ENCODE assay signal across 7 mouse cellular contexts in genomic region chr6:126167731-126168130, GRCm38 (mm10). TPM values are rescaled to one million over a fixed set of nuclear protein-coding genes. Genes with fewer than 3 reads are reported as not detected.
DNase-seq lines count a peak whose midpoint lies in the region; ATAC-seq and TF ChIP-seq lines count a peak whose summit lies in the region.

No protein-coding gene starts in this region.

- 24% methylated on average over 3 of the region's 3 CpGs for WGBS in kidney, adult 2 months
- WGBS in kidney, embryonic 14.5 days, result 18% methylated on average over 3 of the region's 3 CpGs
- WGBS in stomach, postnatal 0 days, result 19% methylated on average over 3 of the region's 3 CpGs

- H3K4me3 ChIP-seq in kidney, adult 2 months (ENCODE audit: insufficient read depth, low read depth, low read length), result no peak overlapping the region
- H3K4me3 ChIP-seq in kidney, embryonic 14.5 days (ENCODE audit: low read length), result no peak overlapping the region
- H3K4me3 ChIP-seq in stomach, postnatal 0 days (ENCODE audit: low read depth, low read length), result no peak overlapping the region

- no peak for TF ChIP-seq EP300 in stomach, postnatal 0 days (optimal IDR thresholded peaks at IDR 0.05)

- H3K4me1 ChIP-seq in kidney, adult 2 months (ENCODE audit: control insufficient read depth, insufficient read depth, low read length), result no peaks in the 10 kb centered on the region
- peaks cover 9% of the 10 kb centered on the region; the same call in 1 of the 2 replicates for H3K4me1 ChIP-seq in kidney, embryonic 14.5 days (ENCODE audit: control insufficient read depth, insufficient read depth, low read length)
- H3K4me1 ChIP-seq in stomach, postnatal 0 days (replicated peaks; ENCODE audit: control insufficient read depth, insufficient read depth), result no peaks in the 10 kb centered on the region

- no peaks in the 10 kb centered on the region for H3K27me3 ChIP-seq in kidney, adult 2 months (replicated peaks; ENCODE audit: control insufficient read depth, insufficient read depth, low read length)
- no peaks in the 10 kb centered on the region for H3K27me3 ChIP-seq in kidney, embryonic 14.5 days (ENCODE audit: control insufficient read depth, insufficient read depth, low read length)
- no peaks in the 10 kb centered on the region for H3K27me3 ChIP-seq in stomach, postnatal 0 days (ENCODE audit: control insufficient read depth, insufficient read depth, low read length)

- TF ChIP-seq POLR2A in kidney, adult 2 months (IDR thresholded peaks at IDR 0.05; ENCODE audit: low read depth, low read length), result no peak

- H3K27ac ChIP-seq in kidney, adult 2 months (ENCODE audit: insufficient read depth, low read depth, low read length), result no peak overlapping the region
- no peak overlapping the region for H3K27ac ChIP-seq in kidney, embryonic 14.5 days (ENCODE audit: low read depth, low read length)
- no peak overlapping the region for H3K27ac ChIP-seq in stomach, postnatal 0 days (replicated peaks)

- H3K36me3 ChIP-seq in kidney, adult 2 months (ENCODE audit: control insufficient read depth, insufficient read depth, low read length), result no peaks in the 10 kb centered on the region
- H3K36me3 ChIP-seq in kidney, embryonic 14.5 days (ENCODE audit: control insufficient read depth, insufficient read depth, low read length), result no peaks in the 10 kb centered on the region
- H3K36me3 ChIP-seq in stomach, postnatal 0 days (ENCODE audit: control insufficient read depth, insufficient read depth, low read length), result no peaks in the 10 kb centered on the region

- TF ChIP-seq CTCF in kidney, adult 2 months (conservative IDR thresholded peaks at IDR 0.05; ENCODE audit: insufficient read depth, insufficient read length, low read depth, low read length), result no peak
- TF ChIP-seq CTCF in stomach, postnatal 0 days (IDR thresholded peaks at IDR 0.05; ENCODE audit: low read depth), result peak; percentile 84

- H3K9me3 ChIP-seq in kidney, embryonic 14.5 days (ENCODE audit: control insufficient read depth, low read length), result no peaks in the 10 kb centered on the region
- H3K9me3 ChIP-seq in stomach, postnatal 0 days (ENCODE audit: control insufficient read depth, low read length), result no peaks in the 10 kb centered on the region

- no peak for ATAC-seq in kidney, embryonic 14.5 days (ENCODE audit: low FRiP score, low TSS enrichment)
- no peak for ATAC-seq in stomach, postnatal 0 days (ENCODE audit: low FRiP score, low TSS enrichment)

- H3K9ac ChIP-seq in kidney, embryonic 14.5 days (ENCODE audit: low read depth, low read length), result no peak overlapping the region
- no peak overlapping the region for H3K9ac ChIP-seq in stomach, postnatal 0 days (ENCODE audit: low read length)

- DNase-seq in kidney, adult 2 months, result peak; percentile 54
- DNase-seq in NIH3T3 (ENCODE audit: low read depth), result peak; percentile 74
- DNase-seq in cerebellum, postnatal 14 days, result peak; percentile 76 to 77
- DNase-seq in kidney, postnatal 14 days, result peak; percentile 64
- no peak for DNase-seq in stomach, postnatal 0 days (ENCODE audit: low spot score)
- DNase-seq in adrenal gland, adult 18-20 months (ENCODE audit: low spot score in 2 of 2), result no peak

- H3K4me2 ChIP-seq in kidney, embryonic 14.5 days (replicated peaks; ENCODE audit: low read depth, low read length), result no peak overlapping the region
- H3K4me2 ChIP-seq in stomach, postnatal 0 days (replicated peaks; ENCODE audit: low read depth), result no peak overlapping the region

RNA-seq across cellular contexts. Expression of gene Ntf3, which starts 1.0 kb away (rescaled TPM):
- polyA plus RNA-seq in kidney, adult 2 months (2012; rRNA removed), result 3.4 and 4.1 TPM in 2 replicates
- polyA plus RNA-seq in kidney, embryonic 14.5 days (2014; fragmentation: Nextera tagmentation; extraction: Ambion mirVana), result 20.7 TPM in 2 replicates
- polyA plus RNA-seq in stomach, postnatal 0 days (2015; fragmentation: Nextera tagmentation; extraction: Ambion mirVana), result 7.2 and 8.9 TPM in 2 replicates
- 1 to 10 TPM; 1.5 to 1.7 TPM for total RNA-seq in adrenal gland, adult 18-20 months (2021)

Comparison
In these comparisons a context has a peak if more than half of its experiments do, and no peak if none do; other contexts are left out.
1. DNase-seq: peak in kidney, adult 2 months (single experiment), NIH3T3 (single experiment), cerebellum, postnatal 14 days (2 of 2) and kidney, postnatal 14 days (single experiment); none in stomach, postnatal 0 days (single experiment) and adrenal gland, adult 18-20 months (0 of 2).